In genomic region chr13:31178964-31179363, GRCm38 (mm10) we compare ENCODE assay signal across 17 mouse cellular contexts.
DNase-seq lines count a peak whose midpoint lies in the region; ATAC-seq and TF ChIP-seq lines count a peak whose summit lies in the region.
"Had no signal": no experiment of that assay in that cellular context is flagged by ENCODE, and none has a peak within 500 bp of the region (broad histone marks: within the 10 kb centered on the region; RNA-seq: fewer than 3 reads in every experiment).

No protein-coding gene starts in this region.

- no peak overlapping the region for H3K4me2 ChIP-seq in lung, embryonic 14.5 days
- peak overlapping the region; percentile 52 for H3K4me2 ChIP-seq in intestine, postnatal 0 days (replicated peaks; ENCODE audit: low read depth)
- no peak overlapping the region for H3K4me2 ChIP-seq in stomach, embryonic 16.5 days (ENCODE audit: low read depth, low read length)
- H3K4me2 ChIP-seq: heart, embryonic 13.5 days; midbrain, embryonic 12.5 days had no signal

- intact Hi-C loops in heart, adult 2 months (cut with DNase I) = no loop called here

- H3K79me2 ChIP-seq in heart, adult 2 months (replicated peaks; ENCODE audit: control insufficient read depth, insufficient read depth, low read length) = no peaks in the 10 kb centered on the region

- ATAC-seq in lung, embryonic 14.5 days (ENCODE audit: insufficient read depth) = no peak; the same call in 1 of the 2 replicates
- no peak for ATAC-seq in intestine, postnatal 0 days
- ATAC-seq in stomach, embryonic 16.5 days (ENCODE audit: insufficient read depth, low FRiP score) = no peak
- ATAC-seq: CD4-positive, CD25-positive, alpha-beta regulatory T cell, adult 4 months; forebrain, embryonic 16.5 days; lung, postnatal 0 days; Patski had no signal

- DNase-seq in heart, adult 11 months = peak; percentile 84
- no peak for DNase-seq in heart, adult 2 months
- DNase-seq in lung, embryonic 14.5 days = peak; percentile 53
- DNase-seq in lung, postnatal 10 days = no peak
- no peak for DNase-seq in adrenal gland, postnatal 14 days
- DNase-seq: heart, postnatal 4 days had no signal

- H3K36me3 ChIP-seq in heart, adult 2 months (ENCODE audit: control insufficient read depth, insufficient read depth, low read length) = no peaks in the 10 kb centered on the region
- no peaks in the 10 kb centered on the region for H3K36me3 ChIP-seq in lung, embryonic 14.5 days (ENCODE audit: insufficient read depth)
- H3K36me3 ChIP-seq in intestine, postnatal 0 days (ENCODE audit: control insufficient read depth, insufficient read depth) = no peaks in the 10 kb centered on the region
- no peaks in the 10 kb centered on the region for H3K36me3 ChIP-seq in stomach, embryonic 16.5 days (ENCODE audit: control insufficient read depth, insufficient read depth, low read length)
- H3K36me3 ChIP-seq: heart, embryonic 13.5 days; limb, embryonic 10.5 days; midbrain, embryonic 12.5 days had no signal

- WGBS in heart, adult 2 months = 70% methylated on average over 3 of the region's 3 CpGs
- 74% methylated on average over 3 of the region's 3 CpGs for WGBS in lung, embryonic 14.5 days
- WGBS in intestine, postnatal 0 days = 66% methylated on average over 3 of the region's 3 CpGs
- WGBS in stomach, embryonic 16.5 days = 79% methylated on average over 3 of the region's 3 CpGs

- no peak for TF ChIP-seq POLR2A in heart, adult 2 months (IDR thresholded peaks at IDR 0.05; ENCODE audit: insufficient read depth, low read depth, low read length)

- TF ChIP-seq CTCF in heart, adult 2 months (IDR thresholded peaks at IDR 0.05) = no peak
- TF ChIP-seq CTCF in lung, embryonic 14.5 days (IDR thresholded peaks at IDR 0.05; ENCODE audit: low read depth) = no peak
- TF ChIP-seq CTCF in intestine, postnatal 0 days (IDR thresholded peaks at IDR 0.05; ENCODE audit: low read depth) = no peak

- no peak overlapping the region for H3K9ac ChIP-seq in heart, adult 2 months (ENCODE audit: low read depth, low read length)
- no peak overlapping the region for H3K9ac ChIP-seq in lung, embryonic 14.5 days
- no peak overlapping the region for H3K9ac ChIP-seq in intestine, postnatal 0 days (ENCODE audit: low read depth, low read length)
- peak overlapping the region; percentile 28; the same call in 1 of the 2 replicates for H3K9ac ChIP-seq in stomach, embryonic 16.5 days (ENCODE audit: low read length)
- H3K9ac ChIP-seq: heart, embryonic 13.5 days; midbrain, embryonic 12.5 days had no signal

- no peaks in the 10 kb centered on the region for H3K27me3 ChIP-seq in heart, adult 2 months (ENCODE audit: control insufficient read depth, insufficient read depth, low read length)
- H3K27me3 ChIP-seq in lung, embryonic 14.5 days (ENCODE audit: insufficient read depth, low read length) = no peaks in the 10 kb centered on the region
- H3K27me3 ChIP-seq in intestine, postnatal 0 days (replicated peaks; ENCODE audit: control insufficient read depth, insufficient read depth, low read length) = no peaks in the 10 kb centered on the region
- H3K27me3 ChIP-seq in stomach, embryonic 16.5 days (ENCODE audit: control insufficient read depth, insufficient read depth, low read length) = no peaks in the 10 kb centered on the region
- H3K27me3 ChIP-seq: heart, embryonic 13.5 days; midbrain, embryonic 12.5 days had no signal

- H3K4me1 ChIP-seq in heart, adult 2 months (ENCODE audit: control insufficient read depth, insufficient read depth, low read length) = peaks cover 2% of the 10 kb centered on the region
- H3K4me1 ChIP-seq in lung, embryonic 14.5 days (ENCODE audit: insufficient read depth) = no peaks in the 10 kb centered on the region
- peaks cover 11% of the 10 kb centered on the region; the same call in 1 of the 2 replicates for H3K4me1 ChIP-seq in intestine, postnatal 0 days (replicated peaks; ENCODE audit: control insufficient read depth, insufficient read depth, low read length)
- H3K4me1 ChIP-seq in stomach, embryonic 16.5 days (ENCODE audit: control insufficient read depth, insufficient read depth, low read length) = peaks cover 10% of the 10 kb centered on the region; the same call in 1 of the 2 replicates

- H3K9me3 ChIP-seq in lung, embryonic 14.5 days (ENCODE audit: low read depth, low read length) = no peaks in the 10 kb centered on the region
- no peaks in the 10 kb centered on the region for H3K9me3 ChIP-seq in intestine, postnatal 0 days (ENCODE audit: control insufficient read depth)
- no peaks in the 10 kb centered on the region for H3K9me3 ChIP-seq in stomach, embryonic 16.5 days (replicated peaks; ENCODE audit: control insufficient read depth, low read length)
- H3K9me3 ChIP-seq: heart, embryonic 13.5 days; limb, embryonic 10.5 days; midbrain, embryonic 12.5 days had no signal

- no peak overlapping the region for H3K27ac ChIP-seq in heart, adult 2 months
- peak overlapping the region; percentile 8; the same call in 1 of the 2 replicates for H3K27ac ChIP-seq in lung, embryonic 14.5 days (ENCODE audit: low read depth)
- peak overlapping the region; percentile 90 for H3K27ac ChIP-seq in intestine, postnatal 0 days (ENCODE audit: low read depth, low read length)
- peak overlapping the region; percentile 3; the same call in 1 of the 2 replicates for H3K27ac ChIP-seq in stomach, embryonic 16.5 days (ENCODE audit: low read length)
- H3K27ac ChIP-seq: heart, embryonic 13.5 days; hindbrain, postnatal 0 days; midbrain, embryonic 12.5 days had no signal

- no peak overlapping the region for H3K4me3 ChIP-seq in heart, adult 2 months
- no peak overlapping the region for H3K4me3 ChIP-seq in lung, embryonic 14.5 days (ENCODE audit: low read depth, low read length)
- H3K4me3 ChIP-seq in intestine, postnatal 0 days (ENCODE audit: low read depth, low read length) = no peak overlapping the region
- H3K4me3 ChIP-seq in stomach, embryonic 16.5 days (replicated peaks; ENCODE audit: low read length) = no peak overlapping the region
- H3K4me3 ChIP-seq: heart, embryonic 13.5 days; limb, embryonic 10.5 days; midbrain, embryonic 12.5 days; myocyte had no signal

- TF ChIP-seq EP300 in heart, adult 2 months (IDR thresholded peaks at IDR 0.05; ENCODE audit: insufficient read depth, low read depth, low read length) = no peak

Comparison
In these comparisons a context has a peak if more than half of its experiments do, and no peak if none do; other contexts are left out.
1. DNase-seq: peak in heart, adult 11 months (single experiment) and lung, embryonic 14.5 days (single experiment); none in heart, adult 2 months (0 of 2), lung, postnatal 10 days (single experiment) and adrenal gland, postnatal 14 days (single experiment).